Mouse (Mus musculus): ENCODE measurements at regions not wholly inside any gene's neighbourhood (a gene's known extent, or its start where the extent isn't known, plus 50 kb on each side); places are given as distances from the start of the nearest gene placed in this dataset.
"Not testable (repeated sequence)": the region's sequence is repeated elsewhere in the genome, so short reads cannot be mapped to it uniquely, and the experiment has no call there.

DNA sequence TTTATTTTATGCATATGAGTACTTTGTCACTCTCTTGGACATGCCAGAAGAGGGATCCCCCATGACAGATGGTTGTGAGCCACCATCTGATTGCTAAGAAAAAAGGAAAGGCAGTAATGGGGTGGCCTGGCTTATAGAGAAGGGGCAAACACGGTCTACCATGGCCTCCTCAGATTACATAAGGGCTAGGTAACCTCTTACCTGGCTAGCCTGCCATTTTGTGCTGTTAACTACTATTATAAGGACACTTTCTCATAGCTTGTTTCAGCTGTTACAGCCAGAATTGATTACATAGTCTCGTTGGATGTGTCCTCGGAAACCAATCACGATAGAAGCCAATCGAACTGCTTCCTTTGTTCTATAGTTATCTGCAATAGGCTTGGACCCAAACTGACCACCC lies 60.9 kb upstream of the Gm14496 start:
- peak in 1 of 2 experiments; percentile 14; a peak in 1 of 4 replicates for ATAC-seq (replicated peaks in 1 of 2; ENCODE audit: insufficient read depth in 1 of 2, low FRiP score in 2 of 2, low TSS enrichment in 1 of 2, low read depth in 1 of 2, poor library complexity in 2 of 2, severe bottlenecking in 2 of 2)

DNA sequence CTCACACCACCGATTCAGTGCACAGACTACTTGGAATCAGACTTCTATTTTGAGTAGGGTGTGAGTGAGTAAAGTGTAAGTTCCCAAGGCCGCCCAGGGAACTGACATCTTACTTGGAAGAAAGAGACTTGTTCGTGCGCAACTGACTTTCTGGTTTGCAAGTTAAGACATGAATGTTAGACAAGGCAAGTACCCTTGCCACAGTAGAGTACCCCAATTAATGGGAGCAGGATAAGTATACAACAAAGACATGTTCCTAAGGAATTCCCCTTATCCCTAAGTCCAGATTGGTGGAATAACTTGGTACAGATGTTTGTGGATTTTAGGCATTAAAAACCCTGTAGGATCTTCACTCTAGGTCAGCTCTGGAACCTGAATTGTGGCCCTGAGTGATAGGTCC lies 60.4 kb upstream of the Gm14496 start:
- ATAC-seq (replicated peaks in 1 of 2; ENCODE audit: insufficient read depth in 1 of 2, low FRiP score in 2 of 2, low TSS enrichment in 1 of 2, low read depth in 1 of 2, poor library complexity in 2 of 2, severe bottlenecking in 2 of 2), result not testable (repeated sequence)

DNA sequence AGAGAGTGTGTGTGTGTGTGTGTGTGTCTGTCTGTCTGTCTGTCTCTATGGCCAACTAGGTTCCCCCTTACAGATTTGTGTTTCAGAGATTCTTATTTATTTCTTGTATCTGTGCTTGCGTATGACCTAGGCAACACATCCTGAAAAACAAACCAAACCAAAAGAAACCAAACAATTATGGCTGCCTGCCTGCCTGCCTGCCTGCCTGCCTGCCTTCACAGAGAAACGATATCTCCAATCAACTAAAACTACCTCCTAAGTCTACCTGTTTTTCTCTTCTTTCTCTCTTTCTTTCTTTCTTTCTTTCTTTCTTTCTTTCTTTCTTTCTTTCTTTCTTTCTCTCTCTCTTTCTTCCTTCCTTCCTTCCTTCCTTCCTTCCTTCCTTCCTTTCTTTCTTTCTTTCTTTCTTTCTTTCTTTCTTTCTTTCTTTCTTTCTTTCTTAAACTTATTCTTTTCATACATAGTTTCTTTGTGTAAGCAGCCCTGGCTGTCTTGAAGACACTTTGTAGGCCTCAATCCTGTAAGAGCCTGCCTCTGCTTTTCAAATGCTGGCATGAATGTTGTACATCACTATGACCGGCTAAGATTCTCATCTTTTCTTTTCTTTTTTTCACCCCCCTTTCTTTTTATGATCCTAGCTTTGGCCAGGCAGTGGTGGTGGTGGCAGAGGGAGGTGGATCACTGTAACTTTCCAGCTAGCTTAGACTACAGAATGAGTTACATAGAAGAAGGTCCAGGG lies 59.7 kb upstream of the Gm14496 start:
- peak; percentile 70 to 85 for ATAC-seq (replicated peaks in 1 of 2; ENCODE audit: insufficient read depth in 1 of 2, low FRiP score in 2 of 2, low TSS enrichment in 1 of 2, low read depth in 1 of 2, poor library complexity in 2 of 2, severe bottlenecking in 2 of 2)

- ATAC-seq (replicated peaks in 1 of 2; ENCODE audit: insufficient read depth in 1 of 2, low FRiP score in 2 of 2, low TSS enrichment in 1 of 2, low read depth in 1 of 2, poor library complexity in 2 of 2, severe bottlenecking in 2 of 2), result no peak
These were observed 58.9 kb upstream of the Gm14496 start for GRCm38 (mm10) chr2:181931918-181932605.
